Mouse (Mus musculus) cerebellum, adult 2 months (tissue): ENCODE measurements around the gene Acbd4.

Experiments
- CTCF ChIP-seq: fragments of 200-500 bp; IDR thresholded peaks from 2 replicates; pipeline ENCODE4 v1.5.1; 2011; ENCODE audit warnings: low read depth, mild to moderate bottlenecking, control low read depth, low read length, moderate library complexity, borderline replicate concordance; ENCODE audit not compliant: insufficient read depth
- POLR2A ChIP-seq: fragments of 200-500 bp; IDR thresholded peaks from 2 replicates; pipeline ENCODE4 v1.6.1; 2011; ENCODE audit warnings: low read length, control low read depth, borderline replicate concordance; ENCODE audit not compliant: insufficient read depth

- TF ChIP-seq POLR2A (no peak), CTCF (no peak)
Measured at GRCm38 (mm10) chr11:103096979-103097894, 4.2 kb upstream of the Acbd4 start.
